Mouse (Mus musculus): ENCODE results near the gene Sf3a1.

Sf3a1 gene

GRCm38 (mm10) chr11:4187318-4187700 is 27.2 kb downstream of the Sf3a1 start:
- DNase-seq = no peak

DNA sequence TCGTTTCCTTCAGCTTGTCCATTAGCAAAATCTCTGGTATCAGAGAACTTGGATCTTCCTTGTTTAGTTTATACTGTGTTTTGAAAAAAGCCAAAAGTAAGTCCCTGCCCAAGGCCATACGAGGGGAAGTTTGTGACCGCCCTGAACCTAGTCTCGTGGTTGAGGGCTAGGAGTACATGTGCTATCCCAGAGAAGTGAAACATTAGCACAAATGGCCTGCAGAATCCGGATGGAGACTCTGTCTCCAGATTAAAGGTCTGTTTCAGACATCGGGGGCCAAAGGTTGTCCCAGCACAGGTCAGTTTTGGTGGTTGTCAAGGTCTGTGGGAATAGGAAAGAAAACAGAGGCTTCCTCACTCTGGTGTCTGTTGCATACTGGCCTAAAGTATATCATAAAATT is 29.0 kb downstream of the Sf3a1 start:
- DNase-seq = no peak

GRCm38 (mm10) chr11:4190677-4191076 is 30.5 kb downstream of the Sf3a1 start:
- no peak for DNase-seq

- DNase-seq = no peak
These were observed 32.6 kb downstream of the Sf3a1 start for GRCm38 (mm10) chr11:4192757-4193156.

- no peak for DNase-seq
These were observed 33.3 kb downstream of the Sf3a1 start for GRCm38 (mm10) chr11:4193420-4193819.

DNA sequence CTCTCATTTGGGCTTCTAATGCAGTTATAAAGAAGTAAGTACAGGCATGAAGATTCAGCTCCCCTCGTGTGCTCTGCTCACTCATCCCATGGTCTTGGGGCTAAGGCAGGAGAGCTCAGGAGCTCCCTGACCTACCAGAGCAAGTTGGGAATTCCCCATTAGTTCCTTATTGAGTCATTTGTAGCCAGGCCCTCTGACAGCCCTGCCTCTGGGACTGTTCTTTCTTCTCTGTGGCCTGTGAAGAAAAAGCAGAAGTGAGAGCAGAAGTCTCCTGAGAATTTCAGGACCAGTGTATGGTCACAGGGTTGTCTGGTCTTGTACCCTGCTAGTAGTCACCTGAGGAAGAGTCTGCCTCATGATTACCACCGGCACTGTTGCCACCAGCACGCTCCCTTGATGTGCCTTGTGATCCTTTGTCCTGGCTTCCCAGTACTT is 35.5 kb downstream of the Sf3a1 start:
- DNase-seq = no peak

DNA sequence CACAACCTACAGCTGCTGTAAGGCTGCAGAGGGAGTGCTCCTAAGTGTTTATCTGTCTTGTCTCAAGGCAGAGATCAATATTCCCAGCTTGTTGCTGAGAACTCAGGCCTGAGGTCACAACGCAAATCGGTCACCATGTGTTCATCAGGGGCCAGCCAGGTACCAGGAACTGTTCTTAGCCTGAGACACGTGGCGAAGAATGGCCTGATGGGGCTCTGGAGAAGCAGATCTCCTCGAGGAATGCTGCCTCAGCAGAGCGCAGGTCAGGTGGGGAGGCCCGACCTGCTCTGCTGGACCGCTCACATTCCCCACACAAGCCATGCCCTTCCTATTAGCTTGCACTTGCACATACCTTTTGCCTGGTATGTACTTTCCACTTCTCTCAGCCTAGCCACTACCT is 36.5 kb downstream of the Sf3a1 start:
- no peak for DNase-seq

DNA sequence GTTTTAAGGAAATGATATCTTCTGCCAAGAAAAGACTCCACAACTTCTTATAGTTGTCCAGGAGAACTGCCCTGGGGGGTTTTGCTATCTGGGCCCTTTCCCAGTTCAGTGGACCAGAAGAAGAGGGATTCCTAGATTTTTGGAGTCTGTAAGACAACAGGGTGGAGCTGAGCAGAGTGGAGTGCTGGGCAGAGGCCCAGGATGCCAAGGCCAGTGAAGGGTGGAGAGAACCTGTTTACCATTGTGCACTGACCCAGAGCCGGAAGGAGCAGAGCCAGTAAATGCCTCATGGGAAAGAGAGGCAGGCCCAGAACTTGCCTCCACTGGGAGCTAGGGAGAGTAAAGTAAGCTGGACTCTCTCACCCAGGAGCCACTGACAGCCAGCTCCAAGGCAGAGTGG is 37.5 kb downstream of the Sf3a1 start:
- no peak for DNase-seq

DNA sequence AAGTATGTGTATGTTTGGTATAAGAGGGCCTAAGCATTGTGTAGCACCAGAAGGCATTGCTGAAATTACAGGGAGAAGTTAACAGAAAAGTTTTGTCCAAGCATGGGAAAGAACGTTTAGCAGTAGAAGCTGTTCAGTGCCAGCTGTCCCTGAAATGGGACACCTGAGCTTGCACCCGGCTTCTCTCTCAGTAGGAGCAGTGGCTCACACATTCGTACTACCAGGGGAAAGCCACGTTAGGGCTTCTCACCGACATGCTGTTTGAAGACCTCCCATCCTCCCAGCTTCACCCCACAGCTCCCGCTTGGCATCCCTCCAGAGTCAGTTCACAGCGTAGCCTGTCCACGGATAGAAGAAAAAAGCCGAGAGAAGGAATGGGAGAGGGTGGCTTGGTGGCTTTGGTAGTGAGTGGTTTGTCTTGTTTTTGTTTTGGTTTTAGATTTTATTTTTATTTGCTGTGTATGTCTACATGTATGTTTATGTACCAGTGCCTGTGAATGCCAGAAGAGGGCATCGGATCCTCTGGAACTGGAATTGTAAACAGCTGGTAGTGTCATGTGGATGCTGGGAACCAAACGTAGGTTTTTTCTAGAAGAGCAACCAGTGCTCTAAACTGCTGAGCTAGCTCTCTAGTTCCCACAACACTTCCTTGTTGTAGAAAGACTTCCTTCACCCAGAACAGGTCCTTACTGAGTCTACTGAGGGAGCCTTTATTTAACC is 42.0 kb downstream of the Sf3a1 start:
- DNase-seq = no peak

- DNase-seq = no peak
These were observed 43.0 kb downstream of the Sf3a1 start for GRCm38 (mm10) chr11:4202995-4203704.

GRCm38 (mm10) chr11:4203705-4204074 is 43.5 kb downstream of the Sf3a1 start:
- no peak for DNase-seq

GRCm38 (mm10) chr11:4205097-4205655 is 45.0 kb downstream of the Sf3a1 start:
- DNase-seq = no peak

- no peak for DNase-seq
These were observed 45.8 kb downstream of the Sf3a1 start for GRCm38 (mm10) chr11:4205951-4206350.

GRCm38 (mm10) chr11:4206563-4206962 is 46.4 kb downstream of the Sf3a1 start:
- DNase-seq = no peak

DNA sequence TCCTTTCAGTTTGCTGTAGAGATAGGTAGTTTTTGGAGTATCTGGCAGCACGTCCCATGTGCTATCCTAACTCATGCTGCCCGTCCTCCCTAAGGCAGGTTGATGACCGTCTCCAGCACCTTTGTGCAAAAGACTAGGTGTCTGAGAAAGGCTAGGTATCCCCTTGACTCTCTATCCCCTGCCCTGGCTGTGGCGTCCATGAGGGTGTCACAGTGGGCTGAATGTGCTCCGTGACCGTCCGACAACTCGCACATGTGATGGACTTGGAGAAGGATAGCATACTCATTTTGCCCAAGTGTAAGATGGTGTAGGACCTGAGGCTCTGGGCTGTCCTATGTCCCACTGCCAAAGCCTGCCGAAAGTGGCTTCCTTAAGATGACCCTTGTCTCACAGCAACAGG is 47.5 kb downstream of the Sf3a1 start:
- DNase-seq = no peak

GRCm38 (mm10) chr11:4209556-4209955 is 49.4 kb downstream of the Sf3a1 start:
- no peak for DNase-seq

- DNase-seq = no peak
These were observed 50.6 kb downstream of the Sf3a1 start for GRCm38 (mm10) chr11:4210786-4211185.

DNA sequence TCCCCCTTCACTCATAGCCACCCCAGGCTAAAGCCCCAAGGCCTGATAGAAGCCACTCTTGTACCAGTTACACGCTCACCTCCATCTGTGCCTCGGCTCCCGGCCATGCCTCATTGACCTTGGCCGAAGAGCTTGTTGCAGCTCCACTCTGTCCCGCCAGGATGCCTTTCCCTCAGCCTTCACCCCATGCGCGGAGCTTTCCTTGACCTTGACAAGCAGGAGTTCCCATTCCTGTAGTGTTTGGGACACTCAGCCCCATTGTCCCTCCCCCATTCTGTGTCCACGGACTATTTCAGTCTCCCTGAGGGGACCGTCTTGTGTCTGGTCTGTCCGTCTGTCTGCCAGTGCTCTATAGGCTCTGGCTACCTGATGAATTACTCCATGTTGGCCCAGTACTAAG is 53.0 kb downstream of the Sf3a1 start:
- DNase-seq = no peak

GRCm38 (mm10) chr11:4214572-4214971 is 54.4 kb downstream of the Sf3a1 start:
- DNase-seq = no peak

DNA sequence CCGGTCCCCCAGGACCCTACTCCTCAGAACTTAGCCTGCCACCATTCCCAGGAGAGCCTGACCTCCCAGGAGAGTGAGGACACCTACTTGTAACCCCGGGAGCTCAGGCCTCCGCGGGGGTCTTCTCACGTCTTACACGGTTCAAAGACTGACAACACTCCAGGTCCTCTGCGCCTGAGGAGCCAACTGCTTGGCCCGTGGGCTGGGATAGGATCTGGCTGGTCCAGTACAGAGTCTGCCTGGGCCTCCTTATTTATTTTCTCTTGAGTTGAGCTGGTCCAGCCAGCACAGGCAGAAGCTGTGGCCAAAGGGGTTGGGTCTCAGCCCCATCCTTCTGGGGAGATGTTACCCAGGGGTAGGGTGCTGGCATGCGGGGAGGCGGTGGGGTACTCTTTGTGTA is 54.9 kb downstream of the Sf3a1 start:
- no peak for DNase-seq

DNA sequence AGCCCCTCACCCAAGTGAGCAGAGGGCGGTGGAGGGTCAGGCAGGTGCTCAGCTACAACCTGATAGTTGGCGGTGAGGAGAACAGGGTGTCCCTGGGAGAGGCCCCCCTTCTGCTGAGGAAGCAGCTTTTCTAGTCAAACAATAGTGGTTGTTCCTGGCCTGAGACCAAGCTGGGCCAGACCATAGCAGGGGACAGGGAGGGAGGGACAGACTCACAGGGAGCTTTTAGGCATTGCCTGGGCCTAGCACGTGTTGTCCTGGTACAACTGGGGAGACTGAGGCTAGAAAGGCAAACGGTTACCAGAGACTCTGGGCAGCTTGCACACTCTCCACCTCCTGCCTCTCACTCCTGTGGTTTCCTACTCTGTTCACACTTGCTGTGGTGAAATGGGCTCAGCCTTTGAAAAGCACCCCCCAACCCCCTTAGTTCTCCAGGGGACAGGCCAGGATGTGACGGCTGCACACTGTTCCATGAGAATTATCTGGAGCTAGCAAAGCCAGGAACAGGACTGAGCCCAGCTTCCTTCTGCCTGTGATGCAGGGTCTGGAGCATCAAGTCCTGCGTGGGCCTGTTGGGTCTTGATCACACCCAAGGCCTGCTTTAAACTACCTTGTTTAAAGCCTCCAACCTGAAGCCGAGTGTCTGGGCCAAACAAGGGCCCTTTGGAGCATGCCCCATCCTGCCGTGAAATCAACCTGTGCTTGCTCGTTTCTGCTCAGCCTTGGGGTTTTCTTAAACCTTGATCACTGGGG is 56.3 kb downstream of the Sf3a1 start:
- DNase-seq = no peak

DNA sequence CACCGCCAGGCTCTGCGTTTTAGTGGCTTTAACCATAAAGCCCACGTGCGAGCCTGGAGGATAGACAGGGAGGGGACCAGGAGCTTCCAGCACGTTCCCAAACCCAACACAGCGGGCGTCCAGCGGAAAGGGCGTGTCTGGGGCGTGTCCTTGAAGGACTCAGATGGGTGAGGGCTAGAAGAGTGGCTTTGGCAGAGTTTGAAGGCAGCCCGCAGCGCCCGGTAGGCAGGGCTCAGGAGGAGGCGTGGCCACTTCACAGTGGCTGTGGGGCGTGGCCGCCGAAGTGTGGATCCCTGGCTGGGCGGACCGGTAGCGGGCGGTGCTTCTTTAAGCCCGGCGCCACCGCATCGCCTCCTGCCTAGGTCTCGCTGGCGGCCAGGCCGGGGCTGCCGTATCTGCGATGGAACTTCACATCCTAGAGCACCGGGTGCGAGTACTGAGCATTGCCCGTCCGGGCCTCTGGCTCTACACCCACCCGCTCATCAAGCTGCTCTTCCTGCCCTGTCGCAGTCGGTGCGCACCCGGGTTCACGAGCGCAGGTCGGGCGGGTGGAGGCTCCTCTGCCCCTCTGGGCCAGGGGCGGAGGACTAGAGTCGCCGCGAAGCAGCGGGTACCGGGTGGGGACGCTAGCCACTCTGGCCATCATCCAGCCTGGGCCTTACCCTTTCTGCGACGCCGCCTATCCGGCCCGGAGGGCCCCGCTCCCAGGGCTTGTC is 57.9 kb downstream of the Sf3a1 start, which contains the start of gene Castor1:
TSS of gene Castor1 (plus strand) at position 312 of the 716 bp plus-strand sequence.
- peak; percentile 86 for DNase-seq

GRCm38 (mm10) chr11:4218637-4219036 is 58.5 kb downstream of the Sf3a1 start:
- no peak for DNase-seq
